Mouse (Mus musculus) cerebellum, postnatal 14 days (tissue): ENCODE measurements around the gene Inf2.
A peak's percentile ranks its signal among the peaks of the same experiment; 100 is the strongest.

ENCODE experiments used
- DNase-seq, 2 experiments: peaks; one replicate each; pipeline ENCODE4 v3.0.0; 2021; ENCODE audit warnings: mixed read lengths in 2 of 2

The Inf2 gene

GRCm38 (mm10) chr12:112571064-112571463 is 17.5 kb upstream of the Inf2 start:
- no peak for DNase-seq

- no peak for DNase-seq
Measured at GRCm38 (mm10) chr12:112575274-112575986, 13.2 kb upstream of the Inf2 start.

DNA sequence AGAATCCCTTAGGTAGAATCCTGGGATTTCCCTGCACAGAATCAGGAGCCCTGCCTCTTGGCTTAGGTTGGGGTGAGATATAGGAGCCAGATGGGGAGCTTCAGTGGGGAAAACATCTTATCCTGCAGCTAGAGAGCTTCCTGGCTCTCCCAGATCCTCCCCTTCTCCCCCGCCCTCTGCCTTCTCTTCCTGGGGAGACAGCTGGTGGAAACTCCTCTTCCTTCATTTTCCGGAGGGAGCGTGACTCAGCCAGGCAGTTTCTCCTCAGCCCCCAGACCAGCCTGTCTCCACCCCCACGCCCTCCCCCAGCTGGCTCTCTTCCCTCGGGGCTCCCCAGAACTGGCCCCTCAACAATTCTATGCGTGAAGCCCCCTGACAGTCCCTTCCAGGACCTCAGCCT is 12.2 kb upstream of the Inf2 start:
- no peak for DNase-seq

DNA sequence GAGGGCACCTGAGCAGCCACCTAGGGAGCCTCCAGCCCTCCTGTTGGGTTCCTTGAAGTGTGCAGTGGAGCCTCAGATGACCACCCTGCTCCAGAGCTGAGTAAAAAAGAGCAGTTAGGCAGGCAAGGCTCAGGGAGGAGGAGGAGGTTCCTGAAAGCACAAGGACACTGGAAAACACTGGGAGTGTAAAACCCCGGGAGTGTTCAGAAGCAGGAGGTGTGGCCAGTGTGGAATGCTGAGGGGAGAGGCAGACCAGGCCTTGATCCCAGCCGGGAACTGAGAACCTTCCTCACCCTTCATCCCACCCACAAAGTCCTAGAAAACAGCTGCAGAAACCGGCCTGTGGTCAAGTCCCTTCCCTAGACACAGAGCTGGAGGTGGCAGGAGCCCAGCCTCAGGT is 11.8 kb upstream of the Inf2 start:
- no peak for DNase-seq

DNA sequence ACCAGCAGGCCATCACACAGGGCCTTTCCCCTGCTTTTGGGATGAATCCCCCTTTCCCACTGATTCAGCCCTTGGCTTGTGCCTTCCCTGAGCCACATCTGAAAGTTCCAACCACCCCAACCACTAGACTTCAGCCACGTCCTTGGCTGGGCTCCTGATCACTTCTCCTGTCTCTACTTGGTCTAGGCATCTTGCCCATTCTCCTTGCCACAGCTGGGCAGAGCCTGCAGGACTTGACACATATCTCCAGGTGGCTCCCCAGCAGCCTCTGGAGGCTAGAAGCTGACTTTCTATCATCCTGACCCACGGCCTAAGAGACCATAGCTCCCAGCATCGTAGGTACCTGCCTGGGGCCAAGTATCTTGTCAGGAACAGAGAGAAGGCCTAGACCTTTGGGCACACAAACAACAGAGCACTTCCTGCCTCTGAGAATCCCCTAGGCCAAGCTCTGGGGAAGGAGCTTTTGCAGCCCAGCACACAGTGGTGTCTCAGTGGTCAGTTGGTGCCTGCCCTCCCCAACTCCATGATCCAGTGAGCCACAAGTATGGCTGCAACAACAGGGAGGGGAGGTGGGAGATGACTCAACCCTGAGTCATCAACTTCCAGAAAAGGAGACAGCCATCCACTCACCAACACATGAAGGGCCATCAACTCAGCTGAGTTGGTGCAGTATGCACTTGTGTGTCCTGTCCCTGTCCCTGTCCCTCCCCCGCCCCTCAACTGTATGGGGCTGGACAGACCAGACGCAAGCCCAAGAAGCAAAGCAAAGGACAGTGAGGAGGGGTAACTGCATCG is 10.1 kb upstream of the Inf2 start:
- DNase-seq: no peak

GRCm38 (mm10) chr12:112579430-112579829 is 9.2 kb upstream of the Inf2 start:
- no peak for DNase-seq

DNA sequence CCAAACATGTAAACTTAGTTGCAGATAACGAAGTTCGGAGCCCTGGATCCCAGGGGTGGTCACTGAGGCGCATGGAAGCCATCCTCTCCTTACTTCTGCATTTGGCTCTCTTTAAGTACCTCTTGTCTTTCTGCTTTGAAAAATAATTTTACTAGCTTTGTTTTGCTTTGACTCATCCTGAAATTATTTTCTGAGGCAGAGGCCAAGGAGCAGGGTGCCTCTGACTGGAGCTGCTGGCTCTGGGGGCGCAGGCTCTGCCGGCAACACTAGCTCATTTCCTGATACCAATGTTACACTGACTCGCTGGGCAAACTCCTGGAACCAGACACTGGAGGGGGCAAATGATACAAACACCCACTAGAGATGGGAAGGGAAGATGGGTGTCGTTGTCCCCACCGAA is 8.7 kb upstream of the Inf2 start:
- DNase-seq: no peak

DNA sequence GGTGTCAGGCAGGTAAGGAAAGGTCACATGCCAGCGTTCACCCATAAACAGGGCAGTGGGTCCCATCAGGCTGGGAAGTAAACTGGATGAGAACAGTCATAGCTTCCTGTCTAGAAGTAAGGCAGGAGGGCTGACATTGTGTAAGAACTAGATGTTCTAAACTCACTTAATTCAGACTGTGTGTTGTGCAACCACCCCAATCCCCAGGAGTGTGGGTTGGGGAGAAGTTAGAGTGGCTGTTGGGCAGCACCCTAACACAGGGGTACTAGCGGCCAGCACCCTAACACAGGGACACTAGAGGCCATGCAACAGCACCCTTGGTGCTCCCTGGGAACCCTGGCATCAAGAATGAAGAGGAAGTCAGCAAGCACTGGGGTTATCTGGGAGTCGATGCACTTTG is 7.5 kb upstream of the Inf2 start:
- no peak for DNase-seq

GRCm38 (mm10) chr12:112584954-112585353 is 3.6 kb upstream of the Inf2 start:
- DNase-seq: no peak

- peak in 1 of 2 experiments; percentile 31 for DNase-seq
Measured at GRCm38 (mm10) chr12:112585924-112586538, 2.6 kb upstream of the Inf2 start.

DNA sequence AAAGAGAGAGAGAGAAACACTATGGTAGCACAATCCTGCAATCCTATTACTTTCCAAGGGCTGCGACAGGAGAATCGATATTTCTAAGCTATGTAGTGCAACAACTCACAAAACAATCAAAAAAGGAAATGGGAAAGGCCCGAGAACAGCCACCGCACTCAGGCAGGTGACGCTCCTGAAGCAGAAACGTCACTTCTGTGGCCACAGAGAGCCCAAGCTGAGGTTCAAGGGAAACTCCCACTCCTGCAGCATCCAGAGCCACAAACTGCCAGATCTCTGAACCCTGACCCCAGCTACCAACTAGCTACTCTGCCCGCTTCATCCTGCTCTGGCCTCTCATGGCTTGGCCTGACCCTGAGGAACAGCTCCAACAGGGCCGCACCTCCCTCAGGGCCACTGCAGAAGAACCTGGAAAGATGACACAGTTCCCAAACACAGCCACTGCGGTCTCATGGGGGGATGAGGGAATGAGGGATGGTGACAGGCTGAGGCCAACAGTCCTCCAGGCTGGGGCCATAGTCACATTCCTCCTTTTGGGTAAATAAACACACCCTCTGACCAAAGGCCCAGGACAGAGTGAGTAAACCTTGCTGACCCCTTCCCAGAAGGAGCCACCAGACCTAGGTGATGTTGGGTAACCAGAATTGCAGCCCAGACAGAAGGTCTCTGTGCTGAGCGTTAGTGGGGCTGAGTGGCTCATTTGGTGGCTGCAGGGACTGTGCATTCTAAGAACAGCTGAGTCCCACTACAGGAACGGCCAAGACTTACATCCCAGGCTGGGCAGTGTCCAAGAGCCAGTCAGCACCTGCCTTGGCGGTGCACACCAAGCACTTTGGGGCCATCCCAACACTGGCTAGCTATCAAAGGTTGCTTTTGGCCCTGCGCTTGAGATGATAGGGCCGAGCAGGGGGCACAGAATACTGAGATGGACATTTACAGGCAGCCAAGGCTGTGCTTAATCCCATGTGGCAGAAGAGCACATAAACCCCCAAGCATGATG is 1.2 kb upstream of the Inf2 start:
- peak; percentile 70 to 74 for DNase-seq

DNA sequence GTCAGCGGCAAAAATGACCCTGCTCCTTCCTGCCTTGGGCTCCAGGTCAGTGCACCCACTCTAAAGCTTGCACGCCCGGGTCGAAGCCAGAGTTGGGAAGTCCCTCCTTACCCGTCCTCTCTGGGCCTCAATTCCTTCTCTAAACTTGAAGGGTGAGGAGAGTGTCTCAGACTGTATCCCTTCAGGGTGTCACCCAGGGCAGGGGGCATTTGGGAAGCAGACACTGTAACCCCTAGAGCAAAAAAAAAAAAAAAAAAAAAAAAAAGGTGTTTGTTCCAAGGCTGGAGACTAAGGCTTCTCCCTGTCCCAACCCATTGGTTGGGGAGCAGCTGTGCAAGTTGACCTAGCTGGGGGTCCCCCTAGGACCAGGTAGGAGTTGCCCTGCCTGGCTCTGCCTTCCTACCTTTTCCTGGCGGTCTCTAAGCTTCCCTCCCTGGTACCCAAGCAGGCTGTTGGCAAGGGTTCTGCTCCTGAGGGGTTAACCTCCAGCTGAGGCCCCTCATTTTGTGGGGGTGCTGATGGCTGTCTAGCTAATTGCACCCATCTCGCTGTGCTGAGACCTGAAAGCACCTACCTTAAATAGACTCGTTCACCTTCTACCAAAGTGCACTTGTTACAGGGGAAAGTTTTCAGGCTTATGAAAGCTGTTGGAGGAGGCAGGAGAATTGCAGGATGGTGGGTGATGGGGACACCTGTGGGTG is 1.1 kb downstream of the Inf2 start:
- no peak for DNase-seq

DNA sequence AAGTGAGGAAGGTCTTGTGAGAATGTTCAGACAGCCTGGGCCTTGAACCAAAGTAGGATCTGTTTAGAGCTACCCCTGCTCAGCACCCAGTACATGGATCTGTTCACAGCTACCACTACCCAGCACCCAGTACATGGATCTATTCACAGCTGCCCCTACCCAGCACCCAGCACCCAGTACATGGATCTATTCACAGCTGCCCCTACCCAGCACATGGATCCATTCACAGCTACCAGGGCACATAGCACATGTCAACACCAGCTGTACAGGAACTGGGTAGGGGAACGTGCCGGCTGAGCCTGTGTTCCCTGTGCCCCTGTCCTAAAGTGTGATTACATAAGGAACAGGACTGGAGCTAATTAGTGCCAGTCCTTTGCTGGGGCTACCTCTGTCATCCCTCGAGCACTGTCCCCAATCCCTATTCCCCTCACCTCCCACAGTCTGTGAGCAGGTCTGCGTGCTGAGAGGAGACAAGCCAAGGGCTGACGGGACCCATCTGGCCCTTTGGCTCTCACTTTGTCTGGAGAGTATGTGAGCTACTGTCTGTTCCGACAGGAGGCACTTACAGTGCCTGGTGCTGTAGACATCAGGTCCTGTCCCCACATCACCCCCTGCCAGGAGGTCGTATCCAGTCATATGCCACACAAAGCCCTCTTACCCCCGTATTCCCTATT is 2.1 kb downstream of the Inf2 start:
- peak; percentile 86 to 93 for DNase-seq

DNA sequence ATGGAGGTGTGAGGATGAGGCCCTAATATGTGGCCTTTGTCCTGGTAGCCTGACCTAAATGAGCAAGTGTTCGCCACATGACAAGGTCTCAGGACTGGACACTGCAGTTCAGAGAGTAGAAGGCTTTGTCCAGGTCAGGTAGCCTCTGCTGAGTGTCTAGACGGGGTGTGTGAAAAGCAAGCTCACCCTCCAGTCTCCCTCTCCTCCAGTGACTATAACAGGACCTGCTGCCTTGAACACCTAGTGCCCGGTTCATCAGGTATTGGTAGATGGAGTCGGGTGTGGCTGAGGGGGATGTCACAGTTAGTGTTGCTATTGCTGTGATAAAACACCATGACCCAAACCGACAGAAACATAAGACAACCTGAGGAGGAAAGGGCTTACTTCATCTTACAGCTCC is 2.7 kb downstream of the Inf2 start:
- DNase-seq: no peak

DNA sequence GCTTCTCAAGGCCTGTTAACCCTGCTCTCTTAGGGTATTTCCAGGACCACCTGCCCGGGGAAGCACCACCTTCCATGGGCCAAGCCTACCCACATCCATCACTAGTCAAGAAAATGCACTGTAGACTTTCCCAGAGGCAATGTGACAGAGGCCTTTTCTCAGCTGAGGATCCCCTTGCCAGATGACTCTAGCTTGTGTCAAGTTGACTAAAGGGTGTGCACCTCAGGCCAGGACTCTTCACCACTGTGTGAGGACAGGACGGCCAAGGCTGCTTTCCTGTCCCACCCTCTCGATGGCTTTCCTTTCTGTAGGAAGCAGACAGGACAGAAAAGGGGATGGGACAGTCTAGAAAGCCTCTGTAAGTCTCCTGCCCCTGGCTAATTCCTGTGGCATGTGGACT is 3.1 kb downstream of the Inf2 start:
- no peak for DNase-seq

GRCm38 (mm10) chr12:112592985-112593734 is 4.6 kb downstream of the Inf2 start:
- no peak for DNase-seq

DNA sequence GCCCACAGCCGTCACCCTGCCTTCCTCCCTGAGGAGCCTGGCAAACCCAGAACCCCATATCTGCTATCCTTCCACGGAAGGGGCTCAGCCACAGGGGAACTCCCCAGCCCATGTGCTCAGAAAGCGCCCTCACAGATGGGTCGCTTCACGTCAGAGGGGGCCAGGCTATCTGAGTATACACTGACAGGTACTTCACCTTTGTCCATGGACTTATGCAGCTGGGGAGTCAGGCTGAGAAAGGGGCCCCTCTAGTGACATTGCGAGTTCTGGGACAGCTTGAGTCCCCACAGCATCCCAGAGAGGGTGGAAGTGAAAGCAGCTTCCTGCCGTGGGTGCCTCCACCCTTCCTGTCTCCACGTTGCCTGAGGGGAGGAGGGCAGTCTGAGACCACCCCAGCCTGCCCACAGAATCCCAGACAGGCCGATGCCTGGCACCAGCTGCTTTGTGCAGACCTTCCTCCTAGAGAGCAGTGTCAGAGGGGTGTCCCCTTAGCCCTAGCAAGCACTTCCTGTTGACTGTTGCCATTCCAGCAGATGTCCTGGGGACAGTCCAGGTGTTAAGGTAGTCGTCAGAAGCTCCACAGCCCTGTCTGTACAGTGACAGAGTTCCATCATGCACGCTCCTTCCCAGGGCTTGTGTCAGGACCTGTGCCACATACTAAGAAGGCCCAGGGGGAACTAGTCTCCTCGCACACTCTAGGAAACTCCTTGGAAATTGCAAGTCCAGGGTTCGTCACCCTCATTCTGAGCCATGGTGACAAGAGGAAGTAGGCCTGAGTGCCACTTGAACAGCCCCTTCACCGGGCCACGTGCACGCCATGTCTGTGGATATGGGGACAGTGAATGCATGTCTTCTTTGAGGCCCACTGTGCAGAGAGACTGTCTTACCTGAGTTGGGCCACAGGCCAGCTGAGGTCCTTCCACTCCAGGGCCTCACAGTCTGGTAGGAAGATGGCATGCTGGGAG is 5.6 kb downstream of the Inf2 start:
- peak in 1 of 2 experiments; percentile 21 for DNase-seq

GRCm38 (mm10) chr12:112594989-112595388 is 6.4 kb downstream of the Inf2 start:
- peak in 1 of 2 experiments; percentile 41 for DNase-seq

- DNase-seq: peak in 1 of 2 experiments; percentile 19
Measured at GRCm38 (mm10) chr12:112595626-112596025, 7.0 kb downstream of the Inf2 start.
